Mouse (Mus musculus) fibroblast of lung, adult 2 months (primary cell): Measurements from ENCODE around the gene Bloc1s5.

Source experiments
- DNase-seq: peaks from one replicate; pipeline ENCODE4 v3.0.0-alpha.2; 2011; ENCODE audit warnings: low read depth

Bloc1s5 gene

GRCm38 (mm10) chr13:38573281-38573680 lies 61.6 kb downstream of the Bloc1s5 start:
- no peak for DNase-seq

GRCm38 (mm10) chr13:38565245-38565644 lies 69.7 kb downstream of the Bloc1s5 start:
- no peak for DNase-seq

- DNase-seq: no peak
Measured at GRCm38 (mm10) chr13:38554611-38555010, 80.3 kb downstream of the Bloc1s5 start.

- DNase-seq: no peak
Measured at GRCm38 (mm10) chr13:38554210-38554609, 80.7 kb downstream of the Bloc1s5 start.

- no peak for DNase-seq
Measured at GRCm38 (mm10) chr13:38548681-38549080, 86.2 kb downstream of the Bloc1s5 start.

DNA sequence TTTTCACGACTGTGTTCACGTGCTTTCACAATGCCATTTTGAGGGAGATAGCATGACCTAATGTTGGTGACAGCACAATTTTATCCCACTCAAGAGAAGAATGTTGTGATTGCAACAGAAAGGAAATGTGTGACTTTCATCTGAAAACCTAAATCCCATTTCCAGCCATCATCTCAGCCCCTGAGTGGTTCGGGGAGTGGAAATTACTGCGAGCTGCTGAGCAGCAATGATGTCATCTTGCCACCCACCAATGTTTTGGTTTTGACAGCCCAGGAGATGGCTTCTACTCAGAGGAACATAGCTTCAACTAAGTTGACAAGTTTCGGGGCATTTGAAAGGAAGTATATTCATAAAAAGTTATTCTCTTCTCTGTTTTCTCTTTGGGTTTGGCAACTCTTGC lies 87.2 kb downstream of the Bloc1s5 start:
- no peak for DNase-seq

DNA sequence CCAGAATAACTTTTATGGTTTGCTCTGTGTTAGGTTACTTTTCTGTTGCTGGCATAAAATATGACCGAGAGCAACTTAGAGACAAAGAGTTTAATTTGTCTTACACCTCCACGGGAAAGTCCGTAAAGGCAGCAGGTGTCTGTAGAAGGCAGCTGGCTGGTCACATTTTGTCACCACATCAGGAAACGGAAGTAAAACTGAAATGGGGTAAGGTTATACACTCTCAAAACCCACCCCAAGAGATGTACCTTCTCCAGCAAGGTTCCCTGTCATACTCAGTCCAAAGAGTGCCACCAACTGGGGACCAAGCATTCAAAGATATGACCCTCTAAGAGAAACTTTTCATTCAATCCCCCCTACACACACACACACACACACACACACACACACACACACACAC lies 88.2 kb downstream of the Bloc1s5 start:
- DNase-seq: no peak

DNA sequence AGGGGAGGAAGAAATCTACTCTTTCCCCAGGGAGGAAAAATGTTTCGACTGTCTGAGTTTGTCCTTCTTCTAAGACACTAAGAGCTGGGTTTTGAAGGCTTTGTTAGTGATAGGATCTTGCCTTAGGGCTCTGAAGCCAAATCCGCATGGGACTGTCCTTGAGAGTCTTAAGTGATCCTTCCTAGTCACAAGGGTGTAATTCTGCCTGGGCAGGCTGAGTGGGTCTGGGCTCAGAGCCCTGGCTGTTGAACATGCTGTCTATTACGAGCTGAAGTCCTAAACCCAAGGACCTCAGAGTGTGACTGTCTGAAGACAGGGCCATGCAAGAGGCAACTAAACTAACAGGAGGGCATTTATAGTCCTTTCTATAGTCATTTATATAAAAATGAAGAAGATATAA lies 89.4 kb downstream of the Bloc1s5 start:
- DNase-seq: no peak

DNA sequence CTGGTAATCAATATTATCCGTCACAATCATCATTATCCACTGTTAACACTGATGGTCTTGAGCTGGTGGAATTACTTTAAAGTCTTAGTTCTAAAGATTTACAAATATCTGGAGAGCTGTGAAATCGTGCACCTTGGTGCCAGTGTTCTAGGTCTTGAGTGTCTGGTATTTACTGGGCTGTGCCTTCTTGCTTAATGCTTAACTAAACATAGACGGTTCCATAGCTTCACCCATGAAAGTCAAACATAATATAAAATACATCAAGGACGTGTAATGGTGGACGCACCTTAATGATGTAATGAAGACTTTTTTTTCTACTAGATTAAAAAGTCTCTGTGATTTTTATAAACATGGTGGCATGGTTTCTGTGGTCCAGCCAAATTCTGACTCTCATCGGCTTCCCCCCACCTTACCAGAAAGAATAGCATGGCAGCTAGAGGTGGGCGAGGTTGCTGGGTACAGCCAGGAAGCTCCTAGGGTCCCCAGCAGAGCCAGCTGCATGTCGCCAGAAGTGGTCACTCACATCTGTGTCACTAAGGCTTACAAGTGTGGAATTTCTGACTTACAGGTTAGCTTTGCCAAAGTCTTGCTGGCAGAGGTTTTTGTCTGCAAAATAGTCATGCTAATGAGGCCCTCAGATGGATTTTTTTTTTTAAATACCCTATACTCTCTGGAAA lies 90.0 kb downstream of the Bloc1s5 start:
- DNase-seq: no peak

GRCm38 (mm10) chr13:38543455-38544125 lies 91.3 kb downstream of the Bloc1s5 start:
- no peak for DNase-seq
